Mouse (Mus musculus) left cerebral cortex, adult 11 months (tissue): ENCODE measurements around the gene Txndc16.

Source experiments
- DNase-seq: peaks from one replicate; pipeline ENCODE4 v3.0.0; 2022; ENCODE audit warnings: low spot score

Gene Txndc16

DNA sequence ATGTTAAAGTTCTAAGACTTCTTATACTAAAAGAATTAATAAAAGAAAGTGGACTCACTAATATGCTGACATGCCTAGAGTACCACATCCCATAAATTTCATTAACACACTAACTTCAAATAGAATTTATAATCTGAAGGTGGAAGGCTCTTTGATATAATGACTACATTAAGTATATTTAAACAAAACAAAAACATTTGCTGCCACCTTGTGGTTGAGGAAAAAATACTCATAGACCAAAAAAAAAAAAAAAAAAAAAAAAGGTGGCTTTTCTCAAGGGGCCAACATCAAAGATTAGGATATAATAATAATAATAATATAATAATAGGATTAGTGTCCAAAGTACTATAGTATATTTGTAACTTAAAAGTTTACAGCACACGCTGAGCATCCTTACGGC is 66.9 kb downstream of the Txndc16 start:
- DNase-seq = no peak

- peak; percentile 44 for DNase-seq
These were observed 77.6 kb downstream of the Txndc16 start for GRCm38 (mm10) chr14:45142511-45142910.

DNA sequence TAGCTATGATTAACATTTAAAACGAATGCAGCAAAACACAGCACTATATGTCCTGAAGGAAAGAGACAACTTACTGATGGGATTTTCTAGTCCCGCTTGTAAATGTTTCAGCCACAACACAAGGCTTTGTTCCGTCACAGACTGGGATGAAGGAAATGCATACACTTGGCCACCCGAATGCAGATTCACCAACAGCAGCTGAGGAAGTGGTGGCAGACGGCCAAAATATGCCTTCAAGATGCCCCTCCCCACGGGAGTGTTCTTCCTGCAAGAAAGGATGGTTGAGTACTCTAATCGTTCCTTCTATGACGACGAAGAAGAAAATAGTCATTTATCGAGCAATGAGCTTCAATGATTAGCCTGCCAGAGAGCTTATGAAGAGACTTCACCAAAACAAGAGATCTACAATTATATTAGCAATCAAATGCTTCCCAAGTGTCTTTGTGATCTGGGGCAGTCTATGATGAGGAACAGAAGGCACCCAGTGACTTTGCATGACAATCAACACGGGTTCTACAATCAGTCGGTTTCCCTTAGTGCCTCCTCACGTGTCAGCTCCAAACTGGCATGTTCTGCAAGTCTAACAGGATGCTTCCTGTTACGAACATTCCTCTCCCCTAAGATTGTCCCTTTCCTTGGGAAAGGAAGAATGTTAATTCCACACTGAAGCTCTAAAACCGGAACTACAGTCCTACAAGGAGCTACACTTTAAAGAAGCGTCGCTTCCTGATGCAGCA is 79.6 kb downstream of the Txndc16 start:
- no peak for DNase-seq

GRCm38 (mm10) chr14:45135961-45136360 is 84.2 kb downstream of the Txndc16 start:
- DNase-seq = no peak

DNA sequence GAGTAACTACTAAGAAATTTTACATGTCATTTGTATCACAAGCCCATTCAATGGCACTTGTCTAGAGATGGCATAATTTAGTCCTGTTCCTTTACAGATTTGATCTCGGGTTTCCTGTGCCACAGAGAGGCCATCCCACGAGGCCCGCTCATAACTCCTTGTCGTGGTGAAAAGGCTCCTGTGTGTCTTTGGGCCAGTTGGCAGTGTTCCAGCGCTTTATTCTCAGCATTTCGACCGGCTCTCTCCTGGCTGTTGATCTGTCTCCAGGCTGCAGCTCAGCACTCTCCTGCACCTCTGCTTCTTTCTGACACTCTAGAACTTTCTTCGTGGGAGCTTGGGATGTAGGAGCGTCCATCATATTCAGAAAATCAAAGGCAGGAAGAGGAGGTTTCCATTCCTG is 84.6 kb downstream of the Txndc16 start:
- DNase-seq = no peak

DNA sequence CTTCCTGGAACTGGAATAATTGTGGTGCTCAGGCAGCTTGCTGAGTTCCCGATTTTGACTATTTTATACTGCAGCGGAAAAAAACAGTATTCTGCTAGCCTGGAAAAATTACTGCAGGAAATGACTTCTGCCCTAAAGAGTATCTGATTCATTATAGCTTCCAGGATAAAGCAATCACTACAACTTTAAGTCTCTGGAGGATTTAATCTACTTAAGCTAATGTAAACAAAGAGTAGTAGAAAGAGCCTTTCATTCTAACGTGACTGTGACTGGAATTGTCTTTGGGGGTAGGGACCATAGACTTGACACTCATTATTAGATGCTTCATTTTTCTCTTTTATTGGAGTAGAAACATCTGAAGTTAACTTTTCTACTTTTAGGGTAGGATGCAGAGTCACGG is 101.8 kb downstream of the Txndc16 start:
- DNase-seq = no peak

- no peak for DNase-seq
These were observed 117.9 kb downstream of the Txndc16 start for GRCm38 (mm10) chr14:45102201-45102600.

DNA sequence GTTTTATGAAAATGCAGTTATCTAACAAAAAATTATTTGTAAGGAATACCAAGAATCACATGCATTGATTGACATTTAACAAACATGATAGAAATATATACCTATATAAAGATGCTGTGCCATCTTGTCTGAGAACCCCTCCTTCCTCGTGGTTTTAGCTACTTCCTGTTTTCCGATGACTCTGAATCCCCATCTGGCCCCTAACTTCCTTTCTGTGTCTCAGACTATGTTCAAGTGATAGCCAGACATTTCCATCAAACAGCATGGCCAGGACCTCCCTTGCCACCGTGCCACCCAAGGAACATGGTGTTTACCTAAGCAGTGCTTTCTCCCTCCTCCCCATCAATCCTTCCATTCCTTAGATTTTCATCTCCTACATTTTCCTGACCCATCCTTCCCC is 127.8 kb downstream of the Txndc16 start:
- DNase-seq = no peak

DNA sequence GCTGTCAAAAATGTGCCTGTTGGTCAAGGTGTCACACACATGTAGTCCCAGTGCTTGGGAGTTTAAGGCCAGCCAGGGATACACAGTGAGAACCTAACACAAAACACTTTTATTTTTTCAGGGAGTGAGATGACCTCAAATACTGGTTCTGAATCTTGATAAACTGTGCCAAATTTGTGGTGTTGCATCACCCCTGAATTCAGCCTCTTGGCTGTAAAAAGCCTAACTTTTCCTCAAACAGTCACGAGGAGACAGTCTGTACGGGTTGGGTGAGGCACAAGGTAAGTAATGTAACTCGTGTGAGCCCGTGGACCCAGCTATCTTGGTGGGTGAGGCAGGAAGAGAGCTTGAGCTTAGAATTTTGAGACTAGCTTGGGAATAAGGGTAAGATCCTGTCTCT is 130.1 kb downstream of the Txndc16 start:
- no peak for DNase-seq

DNA sequence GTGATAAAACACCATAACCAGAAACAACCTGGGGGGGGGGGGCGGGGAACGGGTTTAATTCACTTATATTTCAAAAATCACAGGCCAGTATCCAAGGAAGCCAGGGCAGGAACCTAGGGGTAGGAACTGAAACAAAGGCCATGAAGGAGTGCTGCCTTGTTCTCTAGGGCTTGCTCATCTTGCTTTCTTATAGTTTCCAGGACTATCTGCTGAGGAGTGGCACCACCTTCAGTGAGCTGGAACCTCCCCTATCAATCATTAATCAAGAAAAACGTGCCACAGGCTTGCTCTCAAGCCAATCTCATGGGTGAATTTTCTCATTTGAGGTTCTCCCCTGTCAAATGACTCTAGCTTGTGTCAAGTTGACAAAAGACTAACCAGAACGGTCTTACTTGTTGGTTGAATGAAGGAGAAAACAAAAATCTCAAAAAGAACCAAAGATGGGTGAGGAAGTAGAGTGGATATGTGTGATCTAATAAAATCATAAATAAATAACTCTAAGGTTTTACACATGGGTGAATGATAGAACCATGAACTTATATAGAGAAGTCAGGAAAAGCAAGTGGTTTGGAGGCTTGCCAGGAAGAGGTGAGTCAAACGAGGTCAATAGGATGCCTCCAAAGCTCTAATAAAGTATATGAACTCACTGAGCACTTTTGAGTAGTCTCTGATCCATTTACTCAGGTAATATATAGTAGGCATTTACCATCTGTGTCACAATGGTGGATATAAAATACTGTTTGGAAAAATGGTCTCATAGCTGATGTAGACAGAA is 134.3 kb downstream of the Txndc16 start:
- DNase-seq = no peak

GRCm38 (mm10) chr14:45084656-45085280 is 135.4 kb downstream of the Txndc16 start:
- DNase-seq = no peak

DNA sequence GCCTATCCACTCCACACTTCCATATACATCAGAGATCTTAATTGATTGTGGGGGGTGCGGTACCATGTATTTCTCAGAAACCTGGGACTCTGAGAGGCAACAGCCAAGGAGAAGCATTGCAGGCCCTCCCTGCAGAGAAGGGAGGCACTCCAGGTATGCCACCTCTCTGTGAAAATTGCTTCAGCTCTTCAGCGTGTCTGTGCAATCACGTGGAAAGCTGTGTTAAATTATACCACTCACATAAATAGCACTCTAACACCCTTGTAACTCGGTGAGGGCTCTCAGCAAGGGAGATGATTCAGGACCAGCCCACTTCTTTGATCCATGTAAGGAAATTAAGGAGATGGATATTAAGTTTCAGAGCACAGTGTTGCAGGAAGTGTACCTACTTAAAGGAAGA is 136.6 kb downstream of the Txndc16 start:
- peak; percentile 2 for DNase-seq
